Mouse (Mus musculus): Measurements from ENCODE around the gene Twsg1.

Twsg1 gene

GRCm38 (mm10) chr17:65933741-65934140 lies 17.3 kb downstream of the Twsg1 start:
- no peak for DNase-seq (ENCODE audit: low read depth, low spot score)

- DNase-seq (ENCODE audit: low read depth, low spot score): no peak
Observed at GRCm38 (mm10) chr17:65931525-65931924, 19.5 kb downstream of the Twsg1 start.

GRCm38 (mm10) chr17:65930960-65931359 lies 20.1 kb downstream of the Twsg1 start:
- no peak for DNase-seq (ENCODE audit: low read depth, low spot score)

- DNase-seq (ENCODE audit: low read depth, low spot score): no peak
Observed at GRCm38 (mm10) chr17:65930158-65930826, 20.7 kb downstream of the Twsg1 start.

GRCm38 (mm10) chr17:65929319-65929978 lies 21.6 kb downstream of the Twsg1 start:
- DNase-seq (ENCODE audit: low read depth, low spot score): no peak

GRCm38 (mm10) chr17:65927077-65927476 lies 23.9 kb downstream of the Twsg1 start:
- no peak for DNase-seq (ENCODE audit: low read depth, low spot score)

- DNase-seq (ENCODE audit: low read depth, low spot score): no peak
Observed at GRCm38 (mm10) chr17:65924218-65924617, 26.8 kb downstream of the Twsg1 start.

- no peak for DNase-seq (ENCODE audit: low read depth, low spot score)
Observed at GRCm38 (mm10) chr17:65921975-65922374, 29.1 kb downstream of the Twsg1 start.

GRCm38 (mm10) chr17:65919235-65919634 lies 31.8 kb downstream of the Twsg1 start:
- DNase-seq (ENCODE audit: low read depth, low spot score): no peak

- peak; percentile 56 for DNase-seq (ENCODE audit: low read depth, low spot score)
Observed at GRCm38 (mm10) chr17:65916135-65916668, 34.8 kb downstream of the Twsg1 start.

GRCm38 (mm10) chr17:65914083-65914482 lies 36.9 kb downstream of the Twsg1 start:
- DNase-seq (ENCODE audit: low read depth, low spot score): no peak

- DNase-seq (ENCODE audit: low read depth, low spot score): no peak
Observed at GRCm38 (mm10) chr17:65912202-65912601, 38.8 kb downstream of the Twsg1 start.

GRCm38 (mm10) chr17:65911285-65912069 lies 39.5 kb downstream of the Twsg1 start:
- no peak for DNase-seq (ENCODE audit: low read depth, low spot score)

GRCm38 (mm10) chr17:65908270-65908669 lies 42.8 kb downstream of the Twsg1 start:
- DNase-seq (ENCODE audit: low read depth, low spot score): no peak

- DNase-seq (ENCODE audit: low read depth, low spot score): no peak
Observed at GRCm38 (mm10) chr17:65906895-65907401, 44.1 kb downstream of the Twsg1 start.

- no peak for DNase-seq (ENCODE audit: low read depth, low spot score)
Observed at GRCm38 (mm10) chr17:65906313-65906894, 44.6 kb downstream of the Twsg1 start.

- no peak for DNase-seq (ENCODE audit: low read depth, low spot score)
Observed at GRCm38 (mm10) chr17:65905241-65905640, 45.8 kb downstream of the Twsg1 start.

- no peak for DNase-seq (ENCODE audit: low read depth, low spot score)
Observed at GRCm38 (mm10) chr17:65903826-65904225, 47.2 kb downstream of the Twsg1 start.

- no peak for DNase-seq (ENCODE audit: low read depth, low spot score)
Observed at GRCm38 (mm10) chr17:65903011-65903410, 48.0 kb downstream of the Twsg1 start.

- no peak for DNase-seq (ENCODE audit: low read depth, low spot score)
Observed at GRCm38 (mm10) chr17:65902281-65902680, 48.7 kb downstream of the Twsg1 start.

GRCm38 (mm10) chr17:65896016-65896415 lies 55.0 kb downstream of the Twsg1 start:
- no peak for DNase-seq (ENCODE audit: low read depth, low spot score)

GRCm38 (mm10) chr17:65889476-65889875 lies 61.5 kb downstream of the Twsg1 start:
- DNase-seq (ENCODE audit: low read depth, low spot score): no peak
